Mouse (Mus musculus): Measurements from ENCODE around the gene Efcab10. TPM values are rescaled to one million over a fixed set of nuclear protein-coding genes. Genes with fewer than 3 reads are reported as not detected.

Efcab10 gene
- polyA plus RNA-seq, 1 experiment from 2014 or later, result not detected

Other genes with a start within 250 kb of the Efcab10 start
- 21.3 and 22.2 TPM in 2 replicates for gene Atxn7l1, start 247.2 kb upstream of the Efcab10 start, polyA plus RNA-seq (2014; fragmentation: Nextera tagmentation; extraction: Ambion mirVana)
- 40.8 and 49.2 TPM in 2 replicates for gene Twistnb, start 34.8 kb downstream of the Efcab10 start, polyA plus RNA-seq (2014; fragmentation: Nextera tagmentation; extraction: Ambion mirVana)

Data from neural tube, embryonic 11.5 days (tissue).